Mouse (Mus musculus): ENCODE measurements around the gene Gm48552. TPM values are rescaled to one million over a fixed set of nuclear protein-coding genes. Genes with fewer than 3 reads are reported as not detected.

Gm48552 gene
- polyA plus RNA-seq, 1 experiment from 2014 or later: 2.7 TPM

DNA sequence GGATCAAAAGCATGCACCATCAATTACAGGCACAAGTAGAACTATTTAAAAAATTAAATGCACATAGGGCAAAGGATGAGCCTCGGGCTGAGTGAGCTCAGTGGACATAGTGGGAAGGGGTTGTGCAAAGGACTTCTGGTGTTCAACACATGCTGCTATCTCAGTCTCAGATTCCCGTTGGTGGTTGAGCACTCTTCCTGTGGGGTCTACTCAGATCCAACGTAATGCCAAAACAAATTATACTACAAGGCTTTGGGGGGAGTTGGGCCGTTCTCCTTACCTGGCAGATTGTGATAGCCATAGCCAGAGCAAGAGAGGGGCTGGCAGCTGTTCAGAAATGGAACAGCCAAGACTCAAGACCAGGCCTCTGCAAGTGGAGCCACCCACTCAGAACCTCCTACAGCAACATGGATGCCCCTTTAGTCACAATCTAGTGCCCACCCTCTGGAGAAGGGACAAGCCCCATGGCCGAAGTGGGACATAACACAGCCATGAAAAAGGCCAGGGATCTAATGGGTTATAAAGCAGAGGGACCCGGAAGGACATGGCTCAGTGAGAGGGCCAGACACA, 8.9 kb upstream of the Gm48552 start:
- no peak overlapping the region for H3K4me3 ChIP-seq
- H3K27me3 ChIP-seq: no peaks in the 10 kb centered on the region
- H3K9me3 ChIP-seq: no peaks in the 10 kb centered on the region
- 94% methylated on average over 6 of the region's 6 CpGs for WGBS
- peaks cover 29% of the 10 kb centered on the region for H3K4me1 ChIP-seq (replicated peaks)
- H3K27ac ChIP-seq (replicated peaks): no peak overlapping the region
- no peak overlapping the region for H3K9ac ChIP-seq
- no peak overlapping the region for H3K4me2 ChIP-seq
- H3K36me3 ChIP-seq: no peaks in the 10 kb centered on the region
- no peak for ATAC-seq (ENCODE audit: low FRiP score, low read depth)

DNA sequence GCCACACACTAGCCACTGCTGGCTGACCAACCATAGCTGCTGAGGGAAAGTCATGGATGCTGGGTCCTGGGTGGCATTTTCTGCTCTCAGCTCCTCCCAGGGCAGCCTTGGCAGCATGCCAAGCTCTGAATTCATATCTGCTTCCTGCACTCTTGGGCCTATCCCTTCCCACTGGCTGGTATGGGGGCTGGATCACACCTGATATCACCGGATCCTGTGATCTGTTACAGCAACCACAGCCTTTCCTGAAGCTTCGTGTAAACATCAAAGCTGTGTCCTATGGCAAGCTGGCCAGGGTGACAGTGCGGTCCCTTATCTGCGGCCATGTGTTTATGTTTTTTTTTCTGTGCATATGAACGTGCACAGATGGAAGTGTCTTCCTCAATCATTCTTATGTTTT, 6.8 kb upstream of the Gm48552 start:
- Histone ChIP-seq H3K4me3 (no peak overlapping the region), H3K27ac (replicated peaks) (no peak overlapping the region), H3K4me2 (no peak overlapping the region), H3K9me3 (no peaks in the 10 kb centered on the region), H3K27me3 (no peaks in the 10 kb centered on the region), H3K9ac (no peak overlapping the region), H3K4me1 (replicated peaks) (peaks cover 29% of the 10 kb centered on the region), H3K36me3 (peaks cover 13% of the 10 kb centered on the region)
- no peak for ATAC-seq (ENCODE audit: low FRiP score, low read depth)
- 91% methylated on average over 5 of the region's 5 CpGs for WGBS

DNA sequence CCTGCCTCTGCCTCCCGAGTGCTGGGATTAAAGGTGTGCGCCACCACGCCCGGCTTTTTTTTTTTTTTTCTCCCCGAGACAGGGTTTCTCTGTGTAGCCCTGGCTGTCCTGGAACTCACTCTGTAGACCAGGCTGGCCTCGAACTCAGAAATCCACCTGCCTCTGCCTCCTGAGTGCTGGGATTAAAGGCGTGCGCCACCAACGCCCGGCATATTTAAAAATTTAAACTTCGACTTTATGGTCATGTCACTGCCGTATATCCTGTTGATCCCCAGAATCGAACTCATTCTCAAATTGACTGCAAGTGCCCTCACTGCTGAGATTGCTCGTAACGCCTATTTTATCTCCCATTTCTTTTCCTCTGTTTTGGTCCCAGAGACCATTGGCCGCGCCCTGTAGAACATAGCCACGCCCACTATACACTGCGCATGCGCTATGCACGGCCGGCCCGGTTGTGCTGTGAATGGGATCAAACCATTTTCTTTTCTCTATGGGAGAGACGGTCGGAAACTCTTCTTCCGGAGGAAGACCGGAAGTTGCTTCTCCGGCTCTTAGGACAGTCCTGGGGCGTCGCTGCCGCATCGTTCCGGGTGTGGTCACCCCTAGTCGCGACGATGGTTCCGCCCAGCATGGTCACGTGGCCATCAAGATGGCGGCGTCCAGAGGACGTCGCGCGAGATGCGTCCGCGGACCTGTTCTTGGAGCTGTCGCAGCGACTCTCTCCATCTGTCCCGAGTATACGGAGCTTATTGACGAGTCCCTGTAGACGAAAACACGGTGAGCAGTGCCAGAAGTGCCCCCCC, 4.8 kb upstream of the Gm48552 start, which contains the start of the genes Dohh and Gm48551:
Dohh (plus strand) TSS at position 627 of the 803 bp plus-strand sequence.
Gm48551 (plus strand) TSS at position 665 of the 803 bp plus-strand sequence.
- no peaks in the 10 kb centered on the region for H3K27me3 ChIP-seq
- WGBS: 8% methylated on average over 54 of the region's 54 CpGs
- no peaks in the 10 kb centered on the region for H3K9me3 ChIP-seq
- peaks cover 30% of the 10 kb centered on the region for H3K36me3 ChIP-seq
- H3K27ac ChIP-seq (replicated peaks): peak within 1 kb of the TSS; percentile 86
- H3K9ac ChIP-seq: peak within 1 kb of the TSS; percentile 66
- peaks cover 21% of the 10 kb centered on the region for H3K4me1 ChIP-seq (replicated peaks)
- H3K4me3 ChIP-seq: peak within 1 kb of the TSS; percentile 84
- peak; percentile 93 for ATAC-seq (ENCODE audit: low FRiP score, low read depth)
- peak within 1 kb of the TSS; percentile 87 for H3K4me2 ChIP-seq

DNA sequence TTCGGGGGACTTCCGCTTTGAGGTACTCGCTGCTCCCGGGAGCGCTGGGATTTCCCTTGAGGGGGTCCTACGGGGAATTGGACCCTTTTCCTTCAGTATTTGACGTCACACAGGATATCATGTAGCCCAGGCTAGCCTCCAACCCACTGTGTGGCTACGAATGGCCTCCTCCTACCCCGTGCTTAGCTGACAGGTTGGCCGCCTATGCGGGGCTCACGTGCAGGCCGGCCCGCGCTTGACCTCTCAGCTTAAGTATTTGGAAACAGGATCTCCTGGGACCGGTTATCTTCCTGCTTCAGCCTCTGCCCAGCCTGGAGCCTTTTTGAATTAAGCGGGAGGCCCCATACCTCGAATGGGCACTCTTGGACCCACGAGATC, 4.2 kb upstream of the Gm48552 start:
- peak overlapping the region; percentile 87 for H3K4me2 ChIP-seq
- peaks cover 20% of the 10 kb centered on the region for H3K4me1 ChIP-seq (replicated peaks)
- under 1% methylated on average over 19 of the region's 19 CpGs for WGBS
- H3K27ac ChIP-seq (replicated peaks): peak overlapping the region; percentile 86
- H3K27me3 ChIP-seq: no peaks in the 10 kb centered on the region
- H3K9ac ChIP-seq: peak overlapping the region; percentile 66
- peak; percentile 28 for ATAC-seq (ENCODE audit: low FRiP score, low read depth)
- H3K9me3 ChIP-seq: no peaks in the 10 kb centered on the region
- H3K4me3 ChIP-seq: peak overlapping the region; percentile 84
- H3K36me3 ChIP-seq: peaks cover 30% of the 10 kb centered on the region

DNA sequence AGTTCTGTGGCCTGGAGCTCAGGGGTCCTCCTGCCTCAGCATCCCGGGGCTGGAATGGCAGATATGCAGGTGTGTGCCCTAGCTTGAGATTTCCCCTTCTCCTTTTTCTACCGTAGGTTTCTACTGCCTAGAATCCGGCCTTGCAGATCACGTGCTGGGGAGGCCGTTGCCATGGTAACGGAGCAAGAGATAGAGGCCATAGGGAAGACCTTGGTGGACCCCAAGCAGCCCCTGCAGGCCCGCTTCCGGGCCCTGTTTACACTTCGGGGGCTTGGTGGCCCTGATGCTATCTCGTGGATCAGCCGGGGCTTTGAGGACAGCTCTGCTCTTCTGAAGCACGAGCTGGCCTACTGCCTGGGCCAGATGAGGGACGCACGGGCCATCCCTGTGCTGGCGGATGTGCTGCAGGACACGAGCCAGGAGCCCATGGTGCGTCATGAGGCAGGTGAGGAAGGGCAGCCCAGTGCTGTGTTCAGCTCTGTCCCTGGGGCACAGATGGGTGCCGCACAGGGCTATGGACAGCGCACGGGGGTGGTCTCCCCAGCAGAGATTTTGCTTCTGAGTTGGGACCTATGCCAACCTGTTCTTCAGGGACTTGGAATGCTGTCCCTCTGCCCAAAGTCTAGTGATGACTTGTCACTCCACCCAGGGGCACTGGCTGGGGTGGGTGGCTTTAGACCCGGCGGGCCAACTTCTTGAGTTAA, 3.0 kb upstream of the Gm48552 start:
- Histone ChIP-seq H3K27ac (replicated peaks) (no peak overlapping the region), H3K4me3 (peak overlapping the region; percentile 84)
- 80% methylated on average over 22 of the region's 22 CpGs for WGBS

DNA sequence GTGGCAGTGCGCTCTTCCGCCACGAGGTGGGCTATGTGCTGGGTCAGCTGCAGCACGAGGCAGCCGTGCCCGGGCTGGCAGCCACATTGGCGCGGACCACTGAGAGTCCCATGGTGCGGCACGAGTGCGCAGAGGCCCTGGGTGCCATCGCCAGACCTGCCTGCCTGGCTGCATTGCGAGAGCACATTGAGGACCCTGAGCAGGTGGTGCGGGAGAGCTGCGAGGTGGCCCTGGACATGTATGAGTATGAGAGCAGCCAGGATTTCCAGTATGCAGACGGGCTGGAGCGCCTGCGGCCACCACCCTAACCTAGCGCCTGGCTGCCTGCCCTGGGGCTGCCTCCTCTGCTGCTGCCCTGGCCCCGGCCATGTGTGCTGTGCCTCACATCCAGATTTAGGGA, 1.1 kb upstream of the Gm48552 start:
- no peak overlapping the region for H3K27ac ChIP-seq (replicated peaks)
- peaks cover 29% of the 10 kb centered on the region for H3K4me1 ChIP-seq (replicated peaks)
- no peak overlapping the region for H3K4me2 ChIP-seq
- no peak overlapping the region for H3K9ac ChIP-seq
- H3K36me3 ChIP-seq: peaks cover 30% of the 10 kb centered on the region
- 95% methylated on average over 20 of the region's 20 CpGs for whole genome bisulfite sequencing
- H3K27me3 ChIP-seq: no peaks in the 10 kb centered on the region
- ATAC-seq (ENCODE audit: low FRiP score, low read depth): no peak
- H3K4me3 ChIP-seq: no peak overlapping the region
- H3K9me3 ChIP-seq: no peaks in the 10 kb centered on the region

More for the DNA sequence above, 3.0 kb upstream of the Gm48552 start:
- 0 out of 2 replicates have a peak overlapping the region, but pooled peaks have one; percentile 66 for H3K9ac ChIP-seq
- H3K36me3 ChIP-seq: peaks cover 30% of the 10 kb centered on the region
- H3K9me3 ChIP-seq: no peaks in the 10 kb centered on the region
- H3K4me2 ChIP-seq: peak overlapping the region; percentile 87
- H3K27me3 ChIP-seq: no peaks in the 10 kb centered on the region
- peaks cover 29% of the 10 kb centered on the region for H3K4me1 ChIP-seq (replicated peaks)
- ATAC-seq (ENCODE audit: low FRiP score, low read depth): no peak

DNA sequence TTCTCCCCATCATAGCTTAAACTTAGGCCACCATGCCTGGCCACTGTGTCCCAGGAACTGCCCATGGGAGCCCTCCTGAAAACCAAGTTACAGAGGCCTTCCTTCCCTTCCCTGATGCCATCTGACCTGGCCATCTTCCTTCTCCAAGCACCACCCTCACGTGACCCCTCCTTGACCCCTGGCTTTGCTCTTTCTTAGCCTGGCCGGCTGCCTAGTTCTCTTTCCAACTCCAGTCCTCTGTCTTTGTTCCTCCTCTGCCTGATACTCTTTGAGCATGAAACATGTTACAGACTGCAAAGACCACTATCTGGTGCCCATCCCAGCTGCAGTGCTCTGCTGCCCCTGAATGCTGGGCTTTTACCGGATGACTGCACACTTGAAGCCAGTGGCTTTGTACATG, 568 bp downstream of the Gm48552 start:
- no peak overlapping the region for H3K9ac ChIP-seq
- H3K36me3 ChIP-seq: peaks cover 30% of the 10 kb centered on the region
- no peak overlapping the region for H3K4me3 ChIP-seq
- no peaks in the 10 kb centered on the region for H3K27me3 ChIP-seq
- no peaks in the 10 kb centered on the region for H3K9me3 ChIP-seq
- H3K4me2 ChIP-seq: no peak overlapping the region
- WGBS: 38% methylated on average over 3 of the region's 3 CpGs
- peaks cover 39% of the 10 kb centered on the region for H3K4me1 ChIP-seq (replicated peaks)
- no peak for ATAC-seq (ENCODE audit: low FRiP score, low read depth)
- peak overlapping the region; percentile 37; the same call in 1 of the 2 replicates for H3K27ac ChIP-seq (replicated peaks)

DNA sequence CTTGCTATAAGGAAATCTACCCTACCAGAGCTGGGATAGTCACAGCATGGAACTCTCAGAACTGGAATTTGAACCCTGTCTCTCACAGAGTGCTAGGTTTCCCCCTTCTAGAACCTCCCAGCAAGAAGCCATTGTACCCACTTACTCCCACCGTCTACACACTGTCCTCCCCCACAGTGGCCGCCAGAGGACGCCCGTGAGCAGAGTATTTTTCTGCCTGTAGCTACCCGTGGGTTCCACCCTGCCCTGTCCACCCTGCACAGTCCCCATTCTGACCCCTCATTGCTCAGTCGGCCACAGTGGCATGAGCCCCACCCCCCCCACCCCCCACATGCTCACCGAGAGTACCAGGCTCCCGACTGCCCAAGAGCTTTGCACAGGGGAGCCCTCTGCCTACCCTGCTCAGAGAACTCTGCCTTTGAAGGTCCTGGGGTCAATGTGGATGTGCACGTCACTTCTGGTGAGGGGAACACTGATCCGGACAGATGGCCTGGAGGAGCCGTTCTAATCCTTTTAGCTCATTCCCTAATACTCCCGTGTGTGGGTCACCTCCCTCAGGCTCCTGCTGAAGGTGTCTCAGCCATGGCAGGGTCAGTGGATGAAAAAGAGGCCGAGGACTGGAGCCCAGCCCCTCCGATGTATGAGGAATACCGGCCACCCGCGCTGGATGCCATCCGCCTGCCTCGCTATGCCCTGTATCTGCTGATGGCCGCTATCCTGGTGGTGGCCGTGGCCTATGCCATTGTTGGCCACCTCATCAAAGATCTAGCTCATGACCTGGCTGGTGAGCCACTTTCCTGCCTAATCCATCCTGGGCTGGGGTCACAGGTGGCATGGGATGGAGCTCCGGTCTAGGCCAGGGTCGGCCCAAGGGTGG, 1.2 kb downstream of the Gm48552 start:
- WGBS: 61% methylated on average over 23 of the region's 23 CpGs
- H3K9me3 ChIP-seq: no peaks in the 10 kb centered on the region
- no peaks in the 10 kb centered on the region for H3K27me3 ChIP-seq
- peak; percentile 28; the same call in 1 of the 2 replicates for ATAC-seq (ENCODE audit: low FRiP score, low read depth)
- H3K9ac ChIP-seq: no peak overlapping the region
- H3K27ac ChIP-seq (replicated peaks): peak overlapping the region; percentile 37; the same call in 1 of the 2 replicates
- H3K4me3 ChIP-seq: no peak overlapping the region
- H3K4me2 ChIP-seq: no peak overlapping the region
- H3K4me1 ChIP-seq (replicated peaks): peaks cover 35% of the 10 kb centered on the region
- peaks cover 30% of the 10 kb centered on the region for H3K36me3 ChIP-seq

DNA sequence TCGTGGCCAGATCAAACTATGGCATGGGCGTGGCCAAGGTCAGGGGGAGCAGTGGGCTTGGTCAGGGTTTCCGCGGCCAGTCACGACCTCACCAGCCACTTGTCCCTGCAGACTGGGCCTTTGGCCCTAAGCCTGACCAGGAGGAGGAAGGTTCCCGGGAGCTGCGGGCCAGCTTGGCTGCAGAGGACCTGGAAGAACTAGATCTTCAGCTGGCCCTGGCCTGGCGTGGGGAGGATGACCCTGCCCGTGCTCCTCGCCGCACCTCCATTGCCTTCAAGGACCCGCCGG, 1.8 kb downstream of the Gm48552 start:
- H3K9ac ChIP-seq: no peak overlapping the region
- 92% methylated on average over 13 of the region's 13 CpGs for whole genome bisulfite sequencing
- ATAC-seq (ENCODE audit: low FRiP score, low read depth): no peak
- peaks cover 29% of the 10 kb centered on the region for H3K4me1 ChIP-seq (replicated peaks)
- H3K27me3 ChIP-seq: no peaks in the 10 kb centered on the region
- no peak overlapping the region for H3K4me2 ChIP-seq
- no peak overlapping the region for H3K27ac ChIP-seq (replicated peaks)
- H3K4me3 ChIP-seq: no peak overlapping the region
- H3K36me3 ChIP-seq: peaks cover 30% of the 10 kb centered on the region
- no peaks in the 10 kb centered on the region for H3K9me3 ChIP-seq

DNA sequence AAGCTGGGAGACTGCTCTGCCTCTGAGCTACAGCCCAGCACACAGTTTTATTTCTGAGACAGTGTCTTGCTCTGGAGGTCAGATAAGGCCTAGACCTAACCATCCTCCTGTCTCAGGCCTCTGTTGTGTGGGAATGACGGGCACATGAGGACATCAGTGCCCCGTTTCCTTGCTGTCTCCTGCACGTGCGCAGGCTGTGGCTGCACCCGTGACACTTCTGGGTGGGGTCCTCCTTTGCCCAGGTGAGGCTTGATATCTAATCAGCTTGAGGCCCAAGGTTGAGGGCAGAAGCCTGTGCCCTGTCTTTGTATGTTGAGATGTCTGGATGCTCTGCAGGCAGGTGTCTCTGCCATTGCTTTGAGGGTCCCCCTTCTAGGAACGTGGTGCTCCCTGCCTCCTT, 3.5 kb downstream of the Gm48552 start:
- H3K4me1 ChIP-seq (replicated peaks): peaks cover 33% of the 10 kb centered on the region
- H3K9me3 ChIP-seq: no peaks in the 10 kb centered on the region
- WGBS: 95% methylated on average over 6 of the region's 6 CpGs
- peaks cover 15% of the 10 kb centered on the region for H3K36me3 ChIP-seq
- no peak overlapping the region for H3K9ac ChIP-seq
- no peak for ATAC-seq (ENCODE audit: low FRiP score, low read depth)
- H3K27ac ChIP-seq (replicated peaks): no peak overlapping the region
- H3K4me2 ChIP-seq: no peak overlapping the region
- H3K27me3 ChIP-seq: no peaks in the 10 kb centered on the region
- no peak overlapping the region for H3K4me3 ChIP-seq

DNA sequence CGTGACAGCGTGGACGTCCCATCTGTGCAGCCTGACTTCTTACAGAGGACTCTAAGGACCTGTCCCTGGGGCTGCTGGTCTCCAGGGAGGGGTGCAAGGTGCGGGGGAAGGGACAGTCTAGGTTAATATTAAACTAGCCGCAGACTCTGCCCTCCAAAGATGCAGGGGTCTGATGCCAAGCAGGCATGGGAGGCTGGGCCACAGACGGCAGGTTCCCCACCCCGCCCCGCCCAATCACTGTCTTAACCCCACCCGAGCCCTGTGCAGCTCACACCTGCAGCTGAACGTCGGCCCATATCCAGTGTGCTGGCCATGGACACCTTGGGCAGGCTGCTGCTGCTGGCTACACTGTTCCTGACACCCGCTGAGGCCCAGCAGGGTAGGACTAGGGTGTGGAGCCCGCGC, 4.0 kb downstream of the Gm48552 start, which contains the start of gene Smim24:
Smim24 (plus strand) TSS at position 271 of the 405 bp plus-strand sequence.
- H3K9me3 ChIP-seq: no peaks in the 10 kb centered on the region
- H3K4me1 ChIP-seq (replicated peaks): peaks cover 37% of the 10 kb centered on the region
- no peak within 1 kb of the TSS for H3K27ac ChIP-seq (replicated peaks)
- no peak within 1 kb of the TSS for H3K9ac ChIP-seq
- H3K4me2 ChIP-seq: peak within 1 kb of the TSS; percentile 48
- H3K27me3 ChIP-seq: no peaks in the 10 kb centered on the region
- 67% methylated on average over 14 of the region's 14 CpGs for WGBS
- peaks cover 10% of the 10 kb centered on the region for H3K36me3 ChIP-seq
- ATAC-seq (ENCODE audit: low FRiP score, low read depth): no peak
- H3K4me3 ChIP-seq: peak within 1 kb of the TSS; percentile 5; the same call in 1 of the 2 replicates

Measured in hindbrain, embryonic 15.5 days (tissue).